Mouse (Mus musculus) spleen, adult 2 months (tissue): ENCODE results near the gene Phf11d.
"Not testable (repeated sequence)": the region's sequence is repeated elsewhere in the genome, so short reads cannot be mapped to it uniquely, and the experiment has no call there.

Experiments
- CTCF ChIP-seq: fragments of 200-500 bp; IDR thresholded peaks from 2 replicates; pipeline ENCODE4 v1.5.1; 2011; ENCODE audit warnings: mild to moderate bottlenecking, inconsistent platforms; ENCODE audit not compliant: insufficient read depth, insufficient read length, insufficient replicate concordance; ENCODE audit errors: extremely low read depth
- POLR2A ChIP-seq: fragments of 200-500 bp; IDR thresholded peaks from 2 replicates; pipeline ENCODE4 v1.6.1; 2011; ENCODE audit warnings: low read depth, low read length, inconsistent platforms

- TF ChIP-seq POLR2A, CTCF: not testable (repeated sequence)
These were observed 45.3 kb downstream of the Phf11d start for GRCm38 (mm10) chr14:59319970-59320369.
